Mouse (Mus musculus): Measurements from ENCODE around the gene Guca1b.

GRCm38 (mm10) chr17:47408558-47408898, 23.3 kb downstream of the Guca1b start:
- TF ChIP-seq CTCF (IDR thresholded peaks at IDR 0.05; ENCODE audit: control insufficient read depth, insufficient read depth, insufficient read length) (peak; percentile 59), USF1 (IDR thresholded peaks at IDR 0.05; ENCODE audit: low read depth) (no peak)

All from C2C12 (cell line).